ENCODE assay signal across 8 mouse cellular contexts in genomic region chr4:148914863-148915622, GRCm38 (mm10).
DNase-seq lines count a peak whose midpoint lies in the region; ATAC-seq and TF ChIP-seq lines count a peak whose summit lies in the region.

No protein-coding gene starts in this region.

- H3K27ac ChIP-seq in ES-E14 (ENCODE audit: insufficient read depth, low read depth, low read length, poor library complexity, severe bottlenecking) = no peak overlapping the region
- no peak overlapping the region for H3K27ac ChIP-seq in intestine, embryonic 16.5 days (ENCODE audit: low read length)
- no peak overlapping the region for H3K27ac ChIP-seq in liver, postnatal 0 days (ENCODE audit: low read depth)
- H3K27ac ChIP-seq in neural tube, embryonic 15.5 days (replicated peaks) = peak overlapping the region; percentile 71

- TF ChIP-seq CTCF in brain, embryonic 14.5 days (IDR thresholded peaks at IDR 0.05; ENCODE audit: borderline replicate concordance, extremely low read depth, insufficient read depth, insufficient read length) = no peak
- TF ChIP-seq CTCF in liver, postnatal 0 days (IDR thresholded peaks at IDR 0.05; ENCODE audit: low read depth) = no peak

- TF ChIP-seq POLR2A in brain, embryonic 14.5 days (IDR thresholded peaks at IDR 0.05; ENCODE audit: borderline replicate concordance, extremely low read depth, insufficient read depth, insufficient read length, poor library complexity, severe bottlenecking) = no peak

- no peak for TF ChIP-seq EP300 in liver, postnatal 0 days (IDR thresholded peaks at IDR 0.05; ENCODE audit: low read depth)

- peak; percentile 79 for ATAC-seq in intestine, embryonic 16.5 days
- ATAC-seq in liver, postnatal 0 days = peak; percentile 53
- ATAC-seq in neural tube, embryonic 15.5 days (ENCODE audit: low FRiP score) = peak; percentile 15

- H3K36me3 ChIP-seq in ES-E14 (ENCODE audit: control insufficient read depth, insufficient read depth, low read length, poor library complexity, severe bottlenecking) = no peaks in the 10 kb centered on the region
- H3K36me3 ChIP-seq in intestine, embryonic 16.5 days (ENCODE audit: control insufficient read depth, insufficient read depth, low read length) = no peaks in the 10 kb centered on the region
- H3K36me3 ChIP-seq in liver, postnatal 0 days (replicated peaks; ENCODE audit: insufficient read depth, low read length) = no peaks in the 10 kb centered on the region
- no peaks in the 10 kb centered on the region for H3K36me3 ChIP-seq in neural tube, embryonic 15.5 days

- no peaks in the 10 kb centered on the region for H3K27me3 ChIP-seq in intestine, embryonic 16.5 days (replicated peaks; ENCODE audit: control insufficient read depth, insufficient read depth, low read length)
- H3K27me3 ChIP-seq in liver, postnatal 0 days (ENCODE audit: insufficient read depth, low read length) = no peaks in the 10 kb centered on the region
- H3K27me3 ChIP-seq in neural tube, embryonic 15.5 days (replicated peaks) = peaks cover 43% of the 10 kb centered on the region

- H3K4me1 ChIP-seq in ES-E14 (ENCODE audit: control insufficient read depth in 2 of 2, insufficient read depth in 2 of 2, low read length in 2 of 2, poor library complexity in 1 of 2) = peaks cover 7 to 38% of the 10 kb centered on the region in 2 experiments
- peaks cover 27% of the 10 kb centered on the region; the same call in 1 of the 2 replicates for H3K4me1 ChIP-seq in intestine, embryonic 16.5 days (ENCODE audit: control insufficient read depth, insufficient read depth, low read length)
- H3K4me1 ChIP-seq in liver, postnatal 0 days (ENCODE audit: insufficient read depth) = no peaks in the 10 kb centered on the region
- peaks cover 72% of the 10 kb centered on the region for H3K4me1 ChIP-seq in neural tube, embryonic 15.5 days

- H3K9ac ChIP-seq in ES-E14 (ENCODE audit: insufficient read depth, low read depth, low read length, poor library complexity, severe bottlenecking) = no peak overlapping the region
- H3K9ac ChIP-seq in intestine, embryonic 16.5 days (ENCODE audit: low read depth, low read length) = peak overlapping the region; percentile 6; the same call in 1 of the 2 replicates
- no peak overlapping the region for H3K9ac ChIP-seq in liver, postnatal 0 days (replicated peaks)
- H3K9ac ChIP-seq in neural tube, embryonic 15.5 days (replicated peaks) = 0 out of 2 replicates have a peak overlapping the region, but pooled peaks have one; percentile 17

- WGBS in intestine, embryonic 16.5 days = 50% methylated on average over 10 of the region's 10 CpGs
- WGBS in liver, postnatal 0 days (ENCODE audit: insufficient replicate concordance) = 39% methylated on average over 10 of the region's 10 CpGs
- WGBS in neural tube, embryonic 15.5 days = 26% methylated on average over 10 of the region's 10 CpGs

- DNase-seq in ES-E14 (ENCODE audit: low read depth, low spot score) = peak; percentile 66
- peak; percentile 91 for DNase-seq in brain, embryonic 14.5 days (ENCODE audit: low read depth)
- peak; percentile 96 for DNase-seq in heart, adult 11 months
- DNase-seq in liver, postnatal 0 days = no peak
- no peak for DNase-seq in T-cell, adult 2 months (ENCODE audit: low spot score)
- no peak for DNase-seq in cerebellum, postnatal 36 days

- H3K4me2 ChIP-seq in intestine, embryonic 16.5 days (ENCODE audit: low read depth, low read length) = no peak overlapping the region
- no peak overlapping the region for H3K4me2 ChIP-seq in liver, postnatal 0 days (ENCODE audit: low read depth, low read length)
- peak overlapping the region; percentile 13; the same call in 1 of the 2 replicates for H3K4me2 ChIP-seq in neural tube, embryonic 15.5 days

- in situ Hi-C loops in ES-E14 (cut with MboI; ENCODE audit: low sequenced_read_pairs in 2 of 2, unreplicated experiment in 2 of 2) = loop anchor here (5.0 to 10.0 kb wide), 2 partner anchors 108 to 110 kb away; partner anchors contain the start of gene Casz1 (in 1 of the 2)

- H3K9me3 ChIP-seq in ES-E14 (ENCODE audit: control insufficient read depth, insufficient read depth, low read depth, low read length) = no peaks in the 10 kb centered on the region
- no peaks in the 10 kb centered on the region for H3K9me3 ChIP-seq in intestine, embryonic 16.5 days (ENCODE audit: control insufficient read depth, low read length)
- H3K9me3 ChIP-seq in liver, postnatal 0 days (ENCODE audit: low read length) = no peaks in the 10 kb centered on the region
- no peaks in the 10 kb centered on the region for H3K9me3 ChIP-seq in neural tube, embryonic 15.5 days (replicated peaks)

- H3K4me3 ChIP-seq in ES-E14 (ENCODE audit: insufficient read depth in 1 of 2, low read depth in 1 of 2, low read length in 2 of 2, poor library complexity in 1 of 2, severe bottlenecking in 1 of 2) = no peak overlapping the region
- H3K4me3 ChIP-seq in intestine, embryonic 16.5 days (ENCODE audit: low read length) = no peak overlapping the region
- H3K4me3 ChIP-seq in liver, postnatal 0 days (ENCODE audit: low read depth, low read length) = no peak overlapping the region
- H3K4me3 ChIP-seq in neural tube, embryonic 15.5 days (replicated peaks) = no peak overlapping the region

TF ChIP-seq in ES-E14, 5 proteins besides CTCF, POLR2A, EP300 and RAD21:
- TF ChIP-seq ZNF384 (IDR thresholded peaks at IDR 0.05; ENCODE audit: low read depth, low read length) = no peak
- no peak for TF ChIP-seq ZC3H11A (IDR thresholded peaks at IDR 0.05; ENCODE audit: borderline replicate concordance, low read depth, low read length)
- TF ChIP-seq HCFC1 (IDR thresholded peaks at IDR 0.05; ENCODE audit: borderline replicate concordance, insufficient read depth, low read length) = 0 out of 2 replicates have a peak, but pooled peaks have one; percentile 21
- no peak for TF ChIP-seq CHD2 (IDR thresholded peaks at IDR 0.05; ENCODE audit: low read depth, low read length)
- TF ChIP-seq MAFK (IDR thresholded peaks at IDR 0.05; ENCODE audit: insufficient read depth, low read depth, low read length) = 0 out of 2 replicates have a peak, but pooled peaks have one; percentile 36

Comparison
In these comparisons a context has a peak if more than half of its experiments do, and no peak if none do; other contexts are left out.
1. DNase-seq: peak in ES-E14 (single experiment), brain, embryonic 14.5 days (single experiment) and heart, adult 11 months (single experiment); none in liver, postnatal 0 days (single experiment), T-cell, adult 2 months (single experiment) and cerebellum, postnatal 36 days (0 of 2).
2. H3K9ac ChIP-seq: peak in intestine, embryonic 16.5 days (single experiment) and neural tube, embryonic 15.5 days (single experiment); none in ES-E14 (single experiment) and liver, postnatal 0 days (single experiment).
3. ATAC-seq: peak in every context shown above with its lines; median percentile 79 in intestine, embryonic 16.5 days; 53 in liver, postnatal 0 days; 15 in neural tube, embryonic 15.5 days.